Mouse (Mus musculus) CH12.LX (cell line): ENCODE data around the gene Sfmbt1. TPM values are rescaled to one million over a fixed set of nuclear protein-coding genes. Genes with fewer than 3 reads are reported as not detected.

ENCODE experiments used
- DNase-seq: peaks from one replicate; pipeline ENCODE4 v3.0.0-alpha.2; 2013; ENCODE audit errors: extremely low read depth
- H3K27ac ChIP-seq: 2 replicates; pipeline ENCODE4 v1.5.1; 2012; ENCODE audit warnings: low read depth, mild to moderate bottlenecking, control low read depth, moderate library complexity; ENCODE audit not compliant: insufficient read depth
- H3K27me3 ChIP-seq: replicated peaks from 2 replicates; pipeline ENCODE3; 2012; ENCODE audit warnings: inconsistent platforms
- H3K36me3 ChIP-seq, 2 experiments: replicated peaks in 1 of 2; 2 replicates each; pipeline versions ENCODE3 to v1.6.1; 2012; ENCODE audit warnings: inconsistent platforms in 1 of 2, low read length in 1 of 2, mild to moderate bottlenecking in 1 of 2, mixed read lengths in 1 of 2, moderate library complexity in 1 of 2; ENCODE audit not compliant: control insufficient read depth in 1 of 2, insufficient read depth in 1 of 2
- H3K4me1 ChIP-seq, 2 experiments: 2 replicates each; pipeline ENCODE4 v1.6.1; 2012; ENCODE audit warnings: inconsistent platforms in 1 of 2, moderate library complexity in 1 of 2; ENCODE audit not compliant: insufficient read depth in 2 of 2, control insufficient read depth in 1 of 2
- H3K4me2 ChIP-seq: 2 replicates; pipeline ENCODE4 v1.6.1; 2012; ENCODE audit warnings: low read depth, mild to moderate bottlenecking, control low read depth; ENCODE audit not compliant: poor library complexity, insufficient read depth, severe bottlenecking
- H3K4me3 ChIP-seq, 3 experiments: fragments of 150-350 bp in 1 of 3; sonication (generic) in 1 of 3; replicated peaks in 1 of 3; 2 replicates each; pipeline versions ENCODE3 to v1.5.1; 2011 to 2012; ENCODE audit warnings: low read depth in 2 of 3, low read length in 2 of 3, mild to moderate bottlenecking in 2 of 3, moderate library complexity in 2 of 3, control low read depth in 1 of 3, improper control_type of control experiment in 1 of 3, inconsistent platforms in 1 of 3, mixed read lengths in 1 of 3; ENCODE audit not compliant: poor library complexity in 1 of 3
- H3K79me2 ChIP-seq: replicated peaks from 2 replicates; pipeline ENCODE4 v1.6.1; 2012; ENCODE audit warnings: mild to moderate bottlenecking, moderate library complexity; ENCODE audit not compliant: control insufficient read depth, poor library complexity, insufficient read depth, severe bottlenecking; ENCODE audit errors: extremely low read depth
- H3K9ac ChIP-seq: 2 replicates; pipeline ENCODE4 v1.6.1; 2012; ENCODE audit warnings: low read depth, mild to moderate bottlenecking, control low read depth, moderate library complexity; ENCODE audit not compliant: insufficient read depth
- H3K9me3 ChIP-seq: replicated peaks from 2 replicates; pipeline ENCODE3; 2012; ENCODE audit warnings: low read length, inconsistent platforms, mixed read lengths
- BHLHE40 ChIP-seq: IDR thresholded peaks from 2 replicates; pipeline ENCODE4 v1.6.1; 2011; ENCODE audit warnings: mild to moderate bottlenecking, low read depth, low read length, improper control_type of control experiment
- CTCF ChIP-seq, 2 experiments: IDR thresholded peaks in 1 of 2; conservative IDR thresholded peaks in 1 of 2; 2 replicates each; pipeline ENCODE4 v1.5.1; 2011 to 2012; ENCODE audit warnings: low read depth in 2 of 2, low read length in 2 of 2, improper control_type of control experiment in 1 of 2, inconsistent platforms in 1 of 2, mild to moderate bottlenecking in 1 of 2, moderate library complexity in 1 of 2
- E2F4 ChIP-seq: IDR thresholded peaks from 2 replicates; pipeline ENCODE4 v1.6.1; 2011; ENCODE audit warnings: low read depth, low read length, improper control_type of control experiment; ENCODE audit not compliant: insufficient replicate concordance
- EP300 ChIP-seq: IDR thresholded peaks from 2 replicates; pipeline ENCODE4 v1.6.1; 2011; ENCODE audit warnings: low read length, improper control_type of control experiment
- ETS1 ChIP-seq: conservative IDR thresholded peaks from 2 replicates; pipeline ENCODE4 v1.6.1; 2012; ENCODE audit warnings: low read depth, mild to moderate bottlenecking, inconsistent platforms, low read length, improper control_type of control experiment, moderate library complexity
- GABPA ChIP-seq: IDR thresholded peaks from 2 replicates; pipeline ENCODE4 v1.6.1; 2012; ENCODE audit warnings: low read depth, low read length, improper control_type of control experiment, inconsistent platforms; ENCODE audit not compliant: insufficient replicate concordance
- HCFC1 ChIP-seq: IDR thresholded peaks from 2 replicates; pipeline ENCODE4 v1.6.1; 2012; ENCODE audit warnings: low read depth, mild to moderate bottlenecking, inconsistent platforms, low read length, improper control_type of control experiment
- JUN ChIP-seq: IDR thresholded peaks from 2 replicates; pipeline ENCODE4 v1.6.1; 2011; ENCODE audit warnings: low read depth, mild to moderate bottlenecking, low read length, improper control_type of control experiment, moderate library complexity; ENCODE audit not compliant: insufficient read depth
- JUND ChIP-seq: conservative IDR thresholded peaks from 2 replicates; pipeline ENCODE4 v1.6.1; 2011; ENCODE audit warnings: low read depth, low read length, improper control_type of control experiment
- NRF1 ChIP-seq: IDR thresholded peaks from 2 replicates; pipeline ENCODE4 v1.6.1; 2014; ENCODE audit warnings: low read depth, mild to moderate bottlenecking, inconsistent platforms, low read length, improper control_type of control experiment, moderate library complexity
- POLR2A ChIP-seq: IDR thresholded peaks from 2 replicates; pipeline ENCODE4 v1.6.1; 2011; ENCODE audit warnings: low read depth, mild to moderate bottlenecking, improper control_type of control experiment, low read length
- POLR2AphosphoS2 ChIP-seq: IDR thresholded peaks from 2 replicates; pipeline ENCODE4 v1.6.1; 2011; ENCODE audit warnings: low read depth, low read length, improper control_type of control experiment
- SMC3 ChIP-seq: IDR thresholded peaks from 2 replicates; pipeline ENCODE4 v1.6.1; 2011; ENCODE audit warnings: low read depth, low read length, improper control_type of control experiment
- TBP ChIP-seq: conservative IDR thresholded peaks from 2 replicates; pipeline ENCODE4 v1.6.1; 2011; ENCODE audit warnings: low read depth, low read length, improper control_type of control experiment
- UBTF ChIP-seq: IDR thresholded peaks from 2 replicates; pipeline ENCODE4 v1.6.1; 2012; ENCODE audit warnings: low read depth, mild to moderate bottlenecking, inconsistent platforms, low read length, improper control_type of control experiment, moderate library complexity
- USF1 ChIP-seq: IDR thresholded peaks from 2 replicates; pipeline ENCODE4 v1.6.1; 2014; ENCODE audit warnings: low read depth, mild to moderate bottlenecking, inconsistent platforms, low read length, improper control_type of control experiment
- ZC3H11A ChIP-seq: IDR thresholded peaks from 2 replicates; pipeline ENCODE4 v1.6.1; 2012; ENCODE audit warnings: low read depth, mild to moderate bottlenecking, inconsistent platforms, low read length, improper control_type of control experiment
- ZKSCAN1 ChIP-seq: IDR thresholded peaks from 2 replicates; pipeline ENCODE4 v1.6.1; 2012; ENCODE audit warnings: low read depth, inconsistent platforms, low read length, improper control_type of control experiment, borderline replicate concordance
- ZMIZ1 ChIP-seq: IDR thresholded peaks from 2 replicates; pipeline ENCODE4 v1.6.1; 2012; ENCODE audit warnings: low read depth, mild to moderate bottlenecking, inconsistent platforms, low read length, improper control_type of control experiment
- dilution Hi-C: fragments of 300-500 bp; cut with MboI; formaldehyde crosslinking; loops from 2 replicates; pipeline ENCODE4 v1.14.3; 2020; ENCODE audit warnings: low sequenced_read_pairs; ENCODE audit not compliant: extremely low pct_unique_long_range_greater_than_20kb, extremely low pct_ligation_motif_present
- in situ Hi-C: fragments of 300-500 bp; cut with MboI; formaldehyde crosslinking; loops from 3 replicates; pipeline ENCODE4 v1.14.3; 2019; ENCODE audit warnings: low sequenced_read_pairs, low pct_ligation_motif_present, low pct_unique_long_range_greater_than_20kb, mixed read lengths
- polyA plus RNA-seq: library from polyadenylated mRNA; unstranded; fragments of >175 nt; gene quantifications from 2 replicates; pipeline ENCODE4 v1.2.1, GENCODE M21; 2012; ENCODE audit warnings: low read depth; ENCODE audit not compliant: insufficient read length
- total RNA-seq, 2 experiments: library from RNA; depleted of rRNA; stranded (reverse); fragments of 300-350 nt in 1 of 2; fragments of >200 nt in 1 of 2; gene quantifications; 2 replicates each; pipeline ENCODE4 v1.2.3; 2012 to 2014

Sfmbt1 gene
- total and polyA plus RNA-seq, 3 experiments, result 2.4 to 6.0 (median 5.1) TPM

- TF ChIP-seq POLR2A (no peak), ZKSCAN1 (no peak), POLR2AphosphoS2 (no peak), UBTF (no peak), TBP (no peak), ZC3H11A (no peak)
- dilution Hi-C loops, result no loop called here
- no peak for DNase-seq
These were observed 48.0 kb upstream of the Sfmbt1 start for GRCm38 (mm10) chr14:30666604-30667003.

GRCm38 (mm10) chr14:30670161-30670560 lies 44.5 kb upstream of the Sfmbt1 start:
- no peaks in the 10 kb centered on the region for H3K27me3 ChIP-seq
- no peak overlapping the region for H3K4me3 ChIP-seq
- H3K4me2 ChIP-seq, result no peak overlapping the region
- no peak overlapping the region for H3K9ac ChIP-seq
- in situ Hi-C loops, result loop anchor here (5.0 kb wide), 1 partner anchor 83 kb away; no protein-coding TSS in a partner anchor
- no peak overlapping the region for H3K27ac ChIP-seq
- TF ChIP-seq JUN (no peak), GABPA (no peak), TBP (no peak), ZMIZ1 (no peak), CTCF (conservative IDR thresholded peaks at IDR 0.05 in 1 of 2, IDR thresholded peaks at IDR 0.05 in 1 of 2; ENCODE audit: low read depth in 2 of 2, low read length in 2 of 2) (no peak), E2F4 (no peak), POLR2A (no peak), ZC3H11A (no peak), NRF1 (no peak), SMC3 (no peak), POLR2AphosphoS2 (no peak), ETS1 (no peak), BHLHE40 (no peak), JUND (no peak), USF1 (no peak), UBTF (no peak), EP300 (no peak), HCFC1 (no peak)
- TF ChIP-seq, all 38 proteins: peak for 0
- peaks cover 68 to 93% of the 10 kb centered on the region in 2 experiments for H3K36me3 ChIP-seq
- H3K79me2 ChIP-seq, result no peaks in the 10 kb centered on the region
- dilution Hi-C loops, result no loop called here
- peaks cover 0 to 26% of the 10 kb centered on the region in 2 experiments; a peak in 2 of 4 replicates for H3K4me1 ChIP-seq
- DNase-seq, result no peak
- H3K9me3 ChIP-seq, result no peaks in the 10 kb centered on the region

More at GRCm38 (mm10) chr14:30666604-30667003, 48.0 kb upstream of the Sfmbt1 start:
- Histone ChIP-seq H3K27me3 (no peaks in the 10 kb centered on the region), H3K9ac (no peak overlapping the region), H3K4me1 (peaks cover 0 to 22% of the 10 kb centered on the region in 2 experiments; a peak in 2 of 4 replicates), H3K36me3 (peaks cover 71 to 95% of the 10 kb centered on the region in 2 experiments), H3K27ac (no peak overlapping the region), H3K4me2 (no peak overlapping the region), H3K79me2 (no peaks in the 10 kb centered on the region), H3K4me3 (no peak overlapping the region), H3K9me3 (no peaks in the 10 kb centered on the region)
- in situ Hi-C loops, result no loop called here
